Mouse (Mus musculus): ENCODE data around the gene Kcnt1. TPM values are rescaled to one million over a fixed set of nuclear protein-coding genes. Genes with fewer than 3 reads are reported as not detected.

Kcnt1 gene
- total RNA-seq, 2 experiments from 2014 or later = 0.21 to 0.25 TPM

DNA sequence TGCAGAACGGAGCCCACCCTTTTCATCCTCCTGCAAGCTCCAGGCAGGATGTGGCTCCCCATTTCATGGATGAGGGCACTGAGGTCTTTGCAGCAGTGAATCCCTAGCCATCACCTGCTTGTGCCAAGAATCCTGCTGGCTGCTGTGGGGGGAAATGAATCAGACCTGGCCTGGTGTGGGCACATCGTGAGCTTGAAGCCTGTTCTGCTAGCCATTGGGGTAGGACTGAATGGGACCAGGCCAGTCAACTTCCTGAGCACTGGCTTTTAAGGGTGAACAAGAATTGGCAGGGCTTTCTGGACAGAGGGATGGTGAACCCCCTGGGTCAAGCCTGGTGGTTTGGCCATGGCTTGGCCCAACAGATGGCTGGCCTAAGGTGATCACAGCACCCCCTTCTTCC, 15.0 kb downstream of the Kcnt1 start:
- no peak for DNase-seq

GRCm38 (mm10) chr2:25879061-25879460, 15.5 kb downstream of the Kcnt1 start:
- no peak for DNase-seq

DNA sequence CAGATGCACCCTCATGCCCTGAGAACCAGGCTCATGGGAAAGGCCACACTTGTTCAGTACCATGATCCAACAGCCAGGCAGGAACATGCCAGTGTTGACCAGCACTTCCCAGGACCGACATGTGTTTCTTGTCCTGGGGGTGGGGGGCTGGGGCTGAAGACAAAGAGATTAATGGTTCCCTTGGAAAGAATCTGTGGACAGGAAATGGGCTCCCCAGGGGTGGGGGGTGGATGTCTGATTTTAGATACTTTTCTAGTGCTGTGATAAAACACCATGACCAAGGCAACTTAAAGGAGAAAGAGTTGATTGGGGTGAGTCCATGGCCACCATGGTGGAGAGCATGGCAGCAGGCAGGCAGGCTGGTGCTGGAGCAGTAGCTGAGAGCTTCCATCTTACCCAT, 18.7 kb downstream of the Kcnt1 start:
- no peak for DNase-seq

GRCm38 (mm10) chr2:25884756-25885155, 21.2 kb downstream of the Kcnt1 start:
- no peak for DNase-seq

DNA sequence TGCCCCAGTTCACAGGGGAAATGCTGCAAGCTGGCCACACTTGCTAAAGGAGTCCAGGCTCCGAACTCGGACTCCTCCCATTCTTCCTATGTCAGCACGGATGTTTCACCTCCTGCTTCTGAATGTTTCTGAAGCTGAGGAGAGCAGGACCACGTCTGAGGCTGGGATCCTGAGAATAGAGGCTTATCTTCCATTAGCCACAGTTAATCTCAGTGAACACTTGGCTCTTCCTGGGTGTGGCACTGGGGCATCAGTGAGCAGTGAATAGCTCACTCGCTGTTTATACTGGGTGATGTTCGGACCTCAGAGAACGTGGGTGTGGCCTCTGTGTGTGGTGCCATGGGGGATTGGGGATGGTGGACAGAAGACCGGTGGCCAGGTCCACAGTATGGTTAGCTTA, 23.7 kb downstream of the Kcnt1 start:
- no peak for DNase-seq

GRCm38 (mm10) chr2:25888144-25888543, 24.6 kb downstream of the Kcnt1 start:
- DNase-seq = no peak

GRCm38 (mm10) chr2:25892440-25892839, 28.9 kb downstream of the Kcnt1 start:
- no peak for DNase-seq

DNA sequence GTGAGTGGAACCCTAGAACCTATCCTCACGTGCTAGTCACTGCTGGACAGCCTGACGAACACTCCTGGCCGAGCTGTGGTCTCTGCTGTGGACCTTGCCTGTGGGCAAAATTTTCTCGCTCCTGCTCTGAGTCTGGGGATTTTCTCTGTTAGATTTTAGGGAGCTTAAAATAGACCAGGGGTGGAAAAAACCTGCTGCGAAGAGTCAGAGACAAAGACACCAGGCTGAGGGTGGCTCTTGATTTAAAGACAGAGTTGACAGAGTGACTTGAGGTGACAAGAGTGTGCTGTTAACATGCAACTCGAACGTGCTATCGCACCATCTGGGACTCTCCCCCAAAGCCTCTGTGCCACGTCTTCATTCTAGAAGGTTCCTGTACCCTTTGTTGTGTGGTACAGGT, 35.4 kb downstream of the Kcnt1 start:
- DNase-seq = no peak

DNA sequence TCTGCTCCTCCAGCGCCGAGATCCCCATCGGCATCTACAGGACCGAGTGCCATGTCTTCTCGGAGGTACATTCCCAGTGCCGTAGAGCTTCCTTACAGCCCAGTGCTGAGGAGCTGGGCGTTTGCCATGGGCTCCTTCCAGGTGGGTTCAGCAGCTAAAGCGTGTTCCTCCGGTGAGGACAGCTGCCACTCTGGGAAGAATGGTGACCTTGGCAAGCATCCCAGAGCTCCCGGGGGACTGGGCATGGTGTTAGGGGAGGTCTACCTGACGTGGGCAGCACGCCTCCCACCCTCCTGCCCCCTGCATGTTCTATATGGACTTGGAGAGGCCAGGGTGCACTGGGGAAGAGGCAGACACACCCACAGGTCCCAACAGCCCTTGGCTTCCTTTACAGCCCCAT, 46.3 kb downstream of the Kcnt1 start:
- DNase-seq = no peak

DNA sequence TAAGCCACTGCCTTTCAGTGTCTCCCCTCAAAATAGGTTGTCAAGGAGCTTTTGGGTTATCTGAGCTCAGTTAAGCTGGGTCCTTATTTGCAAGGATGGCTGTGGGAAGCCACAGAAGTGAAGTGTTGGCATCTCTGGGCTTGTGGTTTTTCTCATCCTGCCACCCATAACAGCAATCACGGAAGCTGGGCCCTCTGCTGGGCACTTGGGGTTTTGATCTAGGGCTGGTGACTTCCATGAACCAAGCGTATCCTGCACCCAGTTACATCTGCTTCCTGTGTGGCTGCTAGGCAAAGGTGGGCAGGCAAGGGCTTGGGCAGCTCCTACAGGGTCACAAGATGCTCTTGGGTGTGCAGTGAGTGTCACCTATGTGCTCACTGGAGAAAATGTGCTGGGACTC, 49.7 kb downstream of the Kcnt1 start:
- DNase-seq = no peak

GRCm38 (mm10) chr2:25914201-25914600, 50.7 kb downstream of the Kcnt1 start:
- DNase-seq = no peak

GRCm38 (mm10) chr2:25914821-25915220, 51.3 kb downstream of the Kcnt1 start:
- DNase-seq = peak in 1 of 2 experiments; percentile 20

GRCm38 (mm10) chr2:25918408-25918807, 54.9 kb downstream of the Kcnt1 start:
- DNase-seq = no peak

DNA sequence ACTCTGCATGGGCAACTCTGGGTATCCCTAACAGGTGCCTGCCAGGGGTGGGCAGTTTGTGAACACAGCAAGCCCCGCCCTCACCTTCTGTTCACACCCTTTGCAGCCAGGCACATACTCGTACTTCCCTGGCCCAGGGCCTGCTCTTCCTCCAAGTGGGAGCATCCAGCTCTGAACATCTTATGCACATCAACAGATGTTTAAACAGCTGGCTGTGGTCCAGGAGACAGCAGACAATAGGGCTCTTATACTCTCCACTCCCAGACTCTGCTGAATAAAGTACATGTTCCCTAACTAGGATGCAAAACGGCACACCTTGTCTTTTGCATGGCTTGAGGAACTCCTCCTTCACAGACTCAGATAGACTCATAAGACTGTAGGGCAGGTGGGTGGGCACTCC, 56.4 kb downstream of the Kcnt1 start:
- no peak for DNase-seq

- no peak for DNase-seq
Observed at GRCm38 (mm10) chr2:25923799-25924198, 60.3 kb downstream of the Kcnt1 start.

GRCm38 (mm10) chr2:25924934-25925333, 61.4 kb downstream of the Kcnt1 start:
- no peak for DNase-seq

- DNase-seq = no peak
Observed at GRCm38 (mm10) chr2:25927821-25928220, 64.3 kb downstream of the Kcnt1 start.

DNA sequence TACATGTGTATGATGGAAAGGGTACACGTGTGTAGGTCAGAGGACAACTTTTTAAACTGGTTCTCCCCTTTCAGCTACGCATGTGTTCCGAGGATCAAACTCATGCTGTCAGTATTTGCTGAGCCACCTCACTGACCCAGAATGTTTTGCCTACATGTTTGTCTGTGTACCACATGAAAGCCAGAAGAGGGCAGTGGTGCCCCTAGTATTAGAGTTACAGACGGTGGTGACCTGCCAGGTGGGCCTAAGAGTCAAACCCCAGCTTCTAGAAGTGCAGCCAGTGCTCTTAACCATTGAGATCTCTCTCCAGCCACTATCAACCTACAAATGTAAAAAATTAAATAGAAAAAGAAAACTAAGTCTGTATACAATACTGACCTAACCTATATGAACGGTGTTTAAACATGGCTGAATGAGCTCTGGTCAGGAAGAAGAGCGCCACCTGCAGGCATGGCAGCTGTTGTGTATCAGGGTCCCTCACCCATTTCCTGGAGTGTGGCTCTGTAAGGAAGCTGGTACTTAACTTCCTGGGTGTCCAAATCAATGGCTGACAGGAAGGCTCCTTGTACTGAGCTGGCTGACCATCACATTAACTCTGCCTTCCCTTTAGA, 67.8 kb downstream of the Kcnt1 start:
- DNase-seq = peak in 1 of 2 experiments; percentile 39

DNA sequence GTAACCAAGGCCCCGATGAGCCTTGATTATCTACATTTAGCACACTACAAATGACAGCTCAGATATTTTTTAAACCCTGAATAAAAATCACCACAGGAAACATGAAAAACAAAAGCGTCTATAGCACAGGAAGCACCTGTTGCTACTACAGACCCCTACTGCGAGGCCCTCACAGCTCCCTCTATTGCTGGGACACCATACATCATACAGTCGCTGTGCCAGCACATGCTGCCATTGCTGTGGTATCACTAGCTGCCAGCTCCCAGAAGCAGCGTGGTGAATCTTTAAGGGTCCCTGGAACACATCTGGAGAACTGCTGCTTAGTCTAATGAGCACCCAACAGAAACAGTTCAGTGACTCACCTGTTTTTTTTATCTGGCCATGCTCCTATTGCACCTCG, 77.0 kb downstream of the Kcnt1 start:
- DNase-seq = no peak

DNA sequence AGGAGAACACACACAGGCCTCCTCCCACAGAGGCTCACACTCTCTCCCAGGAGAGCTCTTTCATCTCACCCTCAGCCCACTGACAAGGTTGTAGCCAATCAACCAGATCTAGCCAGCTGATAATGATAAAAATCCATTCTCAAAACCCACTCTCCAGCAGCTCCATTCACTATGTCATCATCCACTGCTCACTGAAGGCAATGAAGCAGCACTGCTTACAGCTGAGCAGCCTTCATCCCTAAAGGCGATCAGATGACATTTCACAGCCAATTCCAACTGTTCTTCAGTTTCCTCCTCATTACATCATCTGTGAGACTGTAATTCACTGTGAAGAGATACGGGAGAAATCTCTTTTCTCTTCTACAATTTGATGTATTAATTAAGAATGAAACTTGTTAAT, 80.3 kb downstream of the Kcnt1 start:
- DNase-seq = no peak

- DNase-seq = no peak
Observed at GRCm38 (mm10) chr2:25947950-25948349, 84.4 kb downstream of the Kcnt1 start.

DNA sequence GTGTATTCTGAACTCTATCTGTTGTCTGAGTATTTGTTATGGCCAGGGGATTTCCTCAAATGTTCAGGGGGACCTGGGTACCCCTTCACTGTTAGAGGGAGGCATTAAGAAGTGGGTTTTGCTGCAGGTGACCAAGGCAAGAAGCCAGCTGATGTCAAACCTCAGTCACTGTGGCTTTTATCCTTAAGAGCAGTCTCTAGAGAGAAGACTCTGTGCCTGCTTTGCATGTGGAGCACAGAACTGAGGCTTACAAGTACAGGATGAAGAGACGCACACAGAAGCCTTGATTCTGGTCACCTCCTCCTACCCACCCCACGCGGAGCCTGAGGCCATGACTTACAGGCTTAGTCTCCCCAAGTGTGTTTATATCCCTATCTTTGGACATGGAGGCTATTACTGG, 85.8 kb downstream of the Kcnt1 start:
- DNase-seq = no peak

All from heart, adult 18-20 months (tissue).